Comparison of ENCODE assay signal across 8 mouse cellular contexts in genomic region chr14:103815542-103815941, GRCm38 (mm10). TPM values are rescaled to one million over a fixed set of nuclear protein-coding genes. Genes with fewer than 3 reads are reported as not detected.
A peak's percentile ranks its signal among the peaks of the same experiment; 100 is the strongest.
DNase-seq lines count a peak whose midpoint lies in the region; ATAC-seq and TF ChIP-seq lines count a peak whose summit lies in the region.
"Had no signal": no experiment of that assay in that cellular context is flagged by ENCODE, and none has a peak within 500 bp of the region (broad histone marks: within the 10 kb centered on the region; RNA-seq: fewer than 3 reads in every experiment).

No protein-coding gene starts in this region.

- H3K4me3 ChIP-seq in stomach, embryonic 14.5 days (ENCODE audit: low read depth, low read length): no peak overlapping the region
- no peak overlapping the region for H3K4me3 ChIP-seq in stomach, postnatal 0 days (ENCODE audit: low read depth, low read length)
- peak overlapping the region; percentile 12; the same call in 1 of the 2 replicates for H3K4me3 ChIP-seq in heart, embryonic 16.5 days (ENCODE audit: low read length)
- H3K4me3 ChIP-seq in liver, embryonic 13.5 days (replicated peaks): no peak overlapping the region
- no peak overlapping the region for H3K4me3 ChIP-seq in thymus, adult 2 months (ENCODE audit: control insufficient read depth, insufficient read depth, low read length)
- H3K4me3 ChIP-seq: limb, embryonic 12.5 days had no signal

- no peaks in the 10 kb centered on the region for H3K9me3 ChIP-seq in stomach, embryonic 14.5 days (ENCODE audit: control insufficient read depth, low read depth, low read length)
- no peaks in the 10 kb centered on the region for H3K9me3 ChIP-seq in stomach, postnatal 0 days (ENCODE audit: control insufficient read depth, low read length)
- no peaks in the 10 kb centered on the region for H3K9me3 ChIP-seq in heart, embryonic 16.5 days (replicated peaks; ENCODE audit: control insufficient read depth, low read length)
- no peaks in the 10 kb centered on the region for H3K9me3 ChIP-seq in liver, embryonic 13.5 days (replicated peaks)
- H3K9me3 ChIP-seq: limb, embryonic 12.5 days had no signal

- 64% methylated on average over 16 of the region's 16 CpGs for WGBS in stomach, embryonic 14.5 days
- WGBS in stomach, postnatal 0 days: 62% methylated on average over 16 of the region's 16 CpGs
- WGBS in heart, embryonic 16.5 days: 43% methylated on average over 16 of the region's 16 CpGs
- WGBS in liver, embryonic 13.5 days (ENCODE audit: insufficient replicate concordance): 35% methylated on average over 16 of the region's 16 CpGs
- 16% methylated on average over 16 of the region's 16 CpGs for WGBS in thymus, adult 2 months

- no peak overlapping the region for H3K4me2 ChIP-seq in stomach, embryonic 14.5 days (replicated peaks; ENCODE audit: low read depth, low read length)
- H3K4me2 ChIP-seq in stomach, postnatal 0 days (replicated peaks; ENCODE audit: low read depth): no peak overlapping the region
- H3K4me2 ChIP-seq in heart, embryonic 16.5 days (ENCODE audit: low read depth, low read length): peak overlapping the region; percentile 20; the same call in 1 of the 2 replicates
- H3K4me2 ChIP-seq in liver, embryonic 13.5 days: peak overlapping the region; percentile 32
- H3K4me2 ChIP-seq: limb, embryonic 12.5 days had no signal

- 0 out of 2 replicates have a peak overlapping the region, but pooled peaks have one; percentile 6 for H3K27ac ChIP-seq in stomach, embryonic 14.5 days (ENCODE audit: low read length)
- H3K27ac ChIP-seq in stomach, postnatal 0 days (replicated peaks): no peak overlapping the region
- peak overlapping the region; percentile 66 for H3K27ac ChIP-seq in heart, embryonic 16.5 days (ENCODE audit: low read length)
- H3K27ac ChIP-seq in liver, embryonic 13.5 days: no peak overlapping the region
- H3K27ac ChIP-seq in thymus, adult 2 months (ENCODE audit: control insufficient read depth, insufficient read depth, low read length): no peak overlapping the region
- H3K27ac ChIP-seq: limb, embryonic 12.5 days had no signal

- H3K27me3 ChIP-seq in stomach, embryonic 14.5 days (ENCODE audit: control insufficient read depth, insufficient read depth, low read length): no peaks in the 10 kb centered on the region
- H3K27me3 ChIP-seq in stomach, postnatal 0 days (ENCODE audit: control insufficient read depth, insufficient read depth, low read length): no peaks in the 10 kb centered on the region
- H3K27me3 ChIP-seq in heart, embryonic 16.5 days (ENCODE audit: control insufficient read depth, insufficient read depth, low read length): no peaks in the 10 kb centered on the region
- no peaks in the 10 kb centered on the region for H3K27me3 ChIP-seq in liver, embryonic 13.5 days
- H3K27me3 ChIP-seq in thymus, adult 2 months (ENCODE audit: control insufficient read depth, insufficient read depth, low read length): no peaks in the 10 kb centered on the region

- H3K36me3 ChIP-seq in stomach, embryonic 14.5 days (ENCODE audit: control insufficient read depth, insufficient read depth, low read length): no peaks in the 10 kb centered on the region; the same call in 1 of the 2 replicates
- no peaks in the 10 kb centered on the region for H3K36me3 ChIP-seq in stomach, postnatal 0 days (ENCODE audit: control insufficient read depth, insufficient read depth, low read length)
- no peaks in the 10 kb centered on the region for H3K36me3 ChIP-seq in heart, embryonic 16.5 days (ENCODE audit: control insufficient read depth, insufficient read depth)
- no peaks in the 10 kb centered on the region for H3K36me3 ChIP-seq in liver, embryonic 13.5 days
- no peaks in the 10 kb centered on the region for H3K36me3 ChIP-seq in thymus, adult 2 months (ENCODE audit: control insufficient read depth, insufficient read depth, low read length)
- H3K36me3 ChIP-seq: limb, embryonic 12.5 days had no signal

- TF ChIP-seq CTCF in stomach, postnatal 0 days (IDR thresholded peaks at IDR 0.05; ENCODE audit: low read depth): no peak
- no peak for TF ChIP-seq CTCF in thymus, adult 2 months (IDR thresholded peaks at IDR 0.05; ENCODE audit: borderline replicate concordance, control insufficient read depth, extremely low read depth, insufficient read depth, low read length, poor library complexity)

- DNase-seq in stomach, postnatal 0 days (ENCODE audit: low spot score): no peak
- DNase-seq in liver, embryonic 13.5 days: no peak
- no peak for DNase-seq in left cerebral cortex, adult 11 months (ENCODE audit: low spot score)
- no peak for DNase-seq in thymus, adult 2 months
- no peak for DNase-seq in B cell, adult 2 months

- no peak for TF ChIP-seq EP300 in stomach, postnatal 0 days (optimal IDR thresholded peaks at IDR 0.05)

- H3K9ac ChIP-seq in stomach, embryonic 14.5 days (replicated peaks; ENCODE audit: low read depth, low read length): no peak overlapping the region
- no peak overlapping the region for H3K9ac ChIP-seq in stomach, postnatal 0 days (ENCODE audit: low read length)
- no peak overlapping the region for H3K9ac ChIP-seq in heart, embryonic 16.5 days (ENCODE audit: low read length)
- H3K9ac ChIP-seq in liver, embryonic 13.5 days: no peak overlapping the region
- H3K9ac ChIP-seq: limb, embryonic 12.5 days had no signal

- no peak for TF ChIP-seq POLR2A in thymus, adult 2 months (IDR thresholded peaks at IDR 0.05; ENCODE audit: control insufficient read depth, extremely low read depth, insufficient read depth, low read length, poor library complexity)

- no peak for ATAC-seq in stomach, embryonic 14.5 days (ENCODE audit: insufficient number of reproducible peaks, insufficient read depth, low FRiP score, low read depth)
- no peak for ATAC-seq in stomach, postnatal 0 days (ENCODE audit: low FRiP score, low TSS enrichment)
- peak; percentile 72 for ATAC-seq in heart, embryonic 16.5 days (replicated peaks; ENCODE audit: extremely low read depth, insufficient read depth, low FRiP score)
- ATAC-seq in liver, embryonic 13.5 days (ENCODE audit: low read depth): no peak

- no peaks in the 10 kb centered on the region for H3K4me1 ChIP-seq in stomach, embryonic 14.5 days (ENCODE audit: control insufficient read depth, insufficient read depth, low read length)
- H3K4me1 ChIP-seq in stomach, postnatal 0 days (replicated peaks; ENCODE audit: control insufficient read depth, insufficient read depth): no peaks in the 10 kb centered on the region
- H3K4me1 ChIP-seq in heart, embryonic 16.5 days (ENCODE audit: control insufficient read depth, insufficient read depth, low read length): peaks cover 2% of the 10 kb centered on the region; the same call in 1 of the 2 replicates
- peaks cover 11% of the 10 kb centered on the region for H3K4me1 ChIP-seq in liver, embryonic 13.5 days (replicated peaks)
- peaks cover 3% of the 10 kb centered on the region for H3K4me1 ChIP-seq in thymus, adult 2 months (replicated peaks; ENCODE audit: control insufficient read depth, insufficient read depth, low read length)

RNA-seq across cellular contexts. Expression of gene Ednrb, which starts 28.7 kb away (rescaled TPM):
- 126 and 139 TPM in 2 replicates for polyA plus RNA-seq in stomach, embryonic 14.5 days (2014; fragmentation: Nextera tagmentation; extraction: Ambion mirVana)
- 43.8 and 53.7 TPM in 2 replicates for polyA plus RNA-seq in stomach, postnatal 0 days (2015; fragmentation: Nextera tagmentation; extraction: Ambion mirVana)
- polyA plus RNA-seq in heart, embryonic 16.5 days (2015; fragmentation: Nextera tagmentation; extraction: Ambion mirVana): 68.5 and 72.2 TPM in 2 replicates
- 8.9 and 11.4 TPM in 2 replicates for polyA plus RNA-seq in liver, embryonic 13.5 days (2015; fragmentation: Nextera tagmentation; extraction: Ambion mirVana)
- 0.82 and 1.0 TPM in 2 replicates for polyA plus RNA-seq in thymus, adult 2 months (2012; rRNA removed)

Comparison
In these comparisons a context has a peak if more than half of its experiments do, and no peak if none do; other contexts are left out.
1. H3K27ac ChIP-seq: peak in stomach, embryonic 14.5 days (single experiment) and heart, embryonic 16.5 days (single experiment); none in stomach, postnatal 0 days (single experiment), liver, embryonic 13.5 days (single experiment) and thymus, adult 2 months (single experiment).
2. H3K4me2 ChIP-seq: peak in heart, embryonic 16.5 days (single experiment) and liver, embryonic 13.5 days (single experiment); none in stomach, embryonic 14.5 days (single experiment) and stomach, postnatal 0 days (single experiment).